Mouse (Mus musculus) ES-E14 (cell line): ENCODE data around the gene Strn3. TPM values are rescaled to one million over a fixed set of nuclear protein-coding genes. Genes with fewer than 3 reads are reported as not detected.
"Not testable (repeated sequence)": the region's sequence is repeated elsewhere in the genome, so short reads cannot be mapped to it uniquely, and the experiment has no call there.

Source experiments
- DNase-seq: peaks from one replicate; pipeline ENCODE4 v3.0.0-alpha.2; 2013; ENCODE audit warnings: low read depth, low spot score
- H3K27ac ChIP-seq: 2 replicates; pipeline ENCODE4 v1.5.1; 2012; ENCODE audit warnings: low read depth, mild to moderate bottlenecking, low read length, moderate library complexity, mixed read lengths; ENCODE audit not compliant: poor library complexity, insufficient read depth, severe bottlenecking
- H3K36me3 ChIP-seq: 2 replicates; pipeline ENCODE4 v1.6.1; 2012; ENCODE audit warnings: mild to moderate bottlenecking, low read length, moderate library complexity, mixed read lengths; ENCODE audit not compliant: control insufficient read depth, poor library complexity, insufficient read depth, severe bottlenecking
- H3K4me1 ChIP-seq, 2 experiments: fragments of 150-350 bp in 1 of 2; sonication (generic) in 1 of 2; 2 replicates each; pipeline ENCODE4 v1.6.1; 2012; ENCODE audit warnings: low read length in 2 of 2, mild to moderate bottlenecking in 1 of 2, mixed read lengths in 1 of 2; ENCODE audit not compliant: control insufficient read depth in 2 of 2, insufficient read depth in 2 of 2, poor library complexity in 1 of 2
- H3K4me3 ChIP-seq, 2 experiments: fragments of 150-350 bp in 1 of 2; sonication (generic) in 1 of 2; 2 replicates each; pipeline ENCODE4 v1.5.1; 2012; ENCODE audit warnings: low read length in 2 of 2, low read depth in 1 of 2, mild to moderate bottlenecking in 1 of 2, mixed read lengths in 1 of 2; ENCODE audit not compliant: insufficient read depth in 1 of 2, poor library complexity in 1 of 2, severe bottlenecking in 1 of 2
- H3K9ac ChIP-seq: 2 replicates; pipeline ENCODE4 v1.6.1; 2012; ENCODE audit warnings: low read depth, mild to moderate bottlenecking, low read length, mixed read lengths; ENCODE audit not compliant: poor library complexity, insufficient read depth, severe bottlenecking
- H3K9me3 ChIP-seq: fragments of 150-350 bp; sonication (generic); 2 replicates; pipeline ENCODE4 v1.6.1; 2012; ENCODE audit warnings: low read depth, mild to moderate bottlenecking, low read length; ENCODE audit not compliant: control insufficient read depth, insufficient read depth
- CHD2 ChIP-seq: IDR thresholded peaks from 2 replicates; pipeline ENCODE4 v1.6.1; 2014; ENCODE audit warnings: mild to moderate bottlenecking, low read depth, low read length, inconsistent platforms
- HCFC1 ChIP-seq: IDR thresholded peaks from 2 replicates; pipeline ENCODE4 v1.6.1; 2012; ENCODE audit warnings: low read length, inconsistent platforms, borderline replicate concordance; ENCODE audit not compliant: insufficient read depth
- MAFK ChIP-seq: IDR thresholded peaks from 2 replicates; pipeline ENCODE4 v1.6.1; 2014; ENCODE audit warnings: mild to moderate bottlenecking, low read depth, low read length, inconsistent platforms; ENCODE audit not compliant: insufficient read depth
- ZC3H11A ChIP-seq: IDR thresholded peaks from 2 replicates; pipeline ENCODE4 v1.6.1; 2012; ENCODE audit warnings: low read depth, mild to moderate bottlenecking, inconsistent platforms, low read length, borderline replicate concordance
- ZNF384 ChIP-seq: IDR thresholded peaks from 2 replicates; pipeline ENCODE4 v1.6.1; 2012; ENCODE audit warnings: low read depth, low read length, inconsistent platforms
- in situ Hi-C, 2 experiments: fragments of 600-800 bp; cut with MboI; formaldehyde crosslinking; loops; one replicate each; pipeline ENCODE4 v1.15.1; 2025; ENCODE audit warnings: low sequenced_read_pairs in 2 of 2, inconsistent platforms in 1 of 2; ENCODE audit not compliant: unreplicated experiment in 2 of 2
- total RNA-seq: library from RNA; depleted of rRNA; stranded (reverse); fragments of 300-350 nt; gene quantifications from 2 replicates; pipeline ENCODE4 v1.2.3, GENCODE M21; 2012

Gene Strn3
- total RNA-seq, 1 experiment = 76.0 TPM

DNA sequence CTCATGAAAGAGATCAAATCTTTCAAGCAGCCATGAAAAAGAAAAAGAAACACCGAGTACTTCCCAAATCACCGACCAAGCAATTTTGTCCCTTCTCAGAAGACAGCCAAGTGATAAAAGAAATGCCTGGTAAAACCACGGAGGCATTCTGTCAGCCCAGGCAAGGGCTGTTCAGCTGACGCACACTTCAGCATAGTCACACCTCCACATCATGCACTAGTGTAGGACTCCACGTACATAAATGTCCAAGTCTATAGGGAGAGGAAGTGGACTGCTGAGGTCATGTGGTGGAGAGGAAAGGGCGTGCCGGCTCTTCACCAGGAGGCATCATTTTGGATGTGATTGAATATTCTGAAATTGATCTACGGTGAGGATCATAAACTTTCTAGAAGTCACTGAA, 99.8 kb downstream of the Strn3 start:
- H3K36me3 ChIP-seq = no peaks in the 10 kb centered on the region
- H3K9ac ChIP-seq = no peak overlapping the region
- H3K27ac ChIP-seq = no peak overlapping the region
- no peak overlapping the region for H3K4me3 ChIP-seq
- no peaks in the 10 kb centered on the region for H3K4me1 ChIP-seq
- no peak for DNase-seq
- in situ Hi-C loops = no loop called here
- TF ChIP-seq ZNF384 (no peak), CHD2 (no peak), HCFC1 (no peak), MAFK (no peak), ZC3H11A (no peak)
- H3K9me3 ChIP-seq = no peaks in the 10 kb centered on the region

- TF ChIP-seq CHD2 = no peak
- TF ChIP-seq HCFC1 = no peak
- no peak for TF ChIP-seq ZC3H11A
- TF ChIP-seq ZNF384 = no peak
- no peak for TF ChIP-seq MAFK
- no peak overlapping the region for H3K4me3 ChIP-seq
- DNase-seq = no peak
Observed at GRCm38 (mm10) chr12:51589263-51589662, 102.4 kb downstream of the Strn3 start.

DNA sequence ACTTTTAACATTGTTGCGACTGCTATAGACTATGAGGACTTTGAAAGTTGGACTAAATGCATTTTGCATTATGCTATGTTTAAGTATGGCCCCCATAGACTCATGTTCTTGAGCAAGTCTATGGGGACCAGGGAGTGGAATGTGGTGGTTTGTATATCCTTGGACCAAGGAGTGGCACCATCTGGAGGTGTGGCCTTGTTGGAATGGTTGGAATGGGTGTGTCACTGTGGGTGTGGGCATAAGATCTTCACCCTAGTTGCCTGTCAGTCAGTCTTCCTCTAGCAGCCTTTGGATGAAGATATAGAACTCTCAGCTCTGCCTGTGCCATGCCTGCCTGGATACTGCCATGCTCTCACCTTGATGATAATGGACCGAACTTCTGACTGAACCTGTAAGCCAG, 113.9 kb downstream of the Strn3 start:
- H3K4me3 ChIP-seq, H3K27ac ChIP-seq, H3K9me3 ChIP-seq, H3K9ac ChIP-seq, H3K4me1 ChIP-seq, DNase-seq, H3K36me3 ChIP-seq: not testable (repeated sequence)
- in situ Hi-C loops = loop anchor here in 1 of 2 experiments (10.0 kb wide), 1 partner anchor 173 kb away; no protein-coding TSS in a partner anchor

More at GRCm38 (mm10) chr12:51589263-51589662, 102.4 kb downstream of the Strn3 start:
- no peaks in the 10 kb centered on the region for H3K36me3 ChIP-seq
- no peaks in the 10 kb centered on the region for H3K4me1 ChIP-seq
- no peak overlapping the region for H3K27ac ChIP-seq
- in situ Hi-C loops = no loop called here
- H3K9ac ChIP-seq = no peak overlapping the region
- H3K9me3 ChIP-seq = no peaks in the 10 kb centered on the region

GRCm38 (mm10) chr12:51572651-51573050, 119.0 kb downstream of the Strn3 start:
- H3K9me3 ChIP-seq = no peaks in the 10 kb centered on the region
- no peak overlapping the region for H3K27ac ChIP-seq
- no peak for TF ChIP-seq ZNF384
- TF ChIP-seq MAFK = no peak
- TF ChIP-seq CHD2 = no peak
- no peak for TF ChIP-seq ZC3H11A
- no peak for TF ChIP-seq HCFC1
- H3K4me1 ChIP-seq = no peaks in the 10 kb centered on the region
- no peak overlapping the region for H3K4me3 ChIP-seq
- DNase-seq = no peak
- in situ Hi-C loops = loop anchor here in 1 of 2 experiments (10.0 kb wide), 1 partner anchor 168 kb away; no protein-coding TSS in a partner anchor
- H3K9ac ChIP-seq = no peak overlapping the region
- no peaks in the 10 kb centered on the region for H3K36me3 ChIP-seq

DNA sequence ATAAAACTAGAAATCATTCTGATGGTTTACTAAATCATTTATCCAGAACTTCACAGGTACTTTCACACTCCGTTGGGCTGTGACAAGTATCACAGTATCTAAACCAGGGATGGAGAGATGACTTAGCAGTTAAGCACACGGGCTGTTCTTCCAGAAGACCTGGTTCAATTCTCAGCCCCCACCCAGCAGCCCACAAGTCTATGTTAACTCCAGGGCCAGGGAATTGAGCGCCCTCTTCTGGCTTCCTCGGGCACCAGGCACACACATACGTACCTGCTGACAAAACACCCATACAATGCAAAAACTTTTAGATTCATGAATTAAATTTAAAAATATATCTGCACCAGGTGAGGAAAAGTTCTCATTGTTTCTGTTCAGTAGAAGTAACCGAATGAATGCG, 121.8 kb downstream of the Strn3 start:
- no peak overlapping the region for H3K9ac ChIP-seq
- no peak overlapping the region for H3K27ac ChIP-seq
- H3K9me3 ChIP-seq = no peaks in the 10 kb centered on the region
- TF ChIP-seq ZC3H11A (peak; percentile 48; the same call in 1 of the 2 replicates), MAFK (no peak), CHD2 (no peak), HCFC1 (no peak), ZNF384 (no peak)
- H3K4me3 ChIP-seq = no peak overlapping the region
- H3K4me1 ChIP-seq = no peaks in the 10 kb centered on the region
- peak; percentile 53 for DNase-seq
- in situ Hi-C loops = loop anchor here in 1 of 2 experiments (10.0 kb wide), 1 partner anchor 165 kb away; no protein-coding TSS in a partner anchor
- no peaks in the 10 kb centered on the region for H3K36me3 ChIP-seq
